Comparison of ENCODE assay signal across 7 mouse cellular contexts in genomic region chrX:159973730-159974129, GRCm38 (mm10). TPM values are rescaled to one million over a fixed set of nuclear protein-coding genes. Genes with fewer than 3 reads are reported as not detected.
DNase-seq lines count a peak whose midpoint lies in the region; ATAC-seq and TF ChIP-seq lines count a peak whose summit lies in the region.

No protein-coding gene starts in this region.

- WGBS in midbrain, postnatal 0 days: 30% methylated on average over 5 of the region's 5 CpGs

- no peaks in the 10 kb centered on the region for H3K79me2 ChIP-seq in MEL (ENCODE audit: control insufficient read depth, insufficient read depth, low read length, poor library complexity)

- H3K36me3 ChIP-seq in MEL (ENCODE audit: control insufficient read depth in 1 of 2, insufficient read depth in 2 of 2, low read length in 2 of 2): peaks cover 0 to 7% of the 10 kb centered on the region in 2 experiments; a peak in 2 of 4 replicates
- H3K36me3 ChIP-seq in midbrain, postnatal 0 days (ENCODE audit: insufficient read depth, low read length): no peaks in the 10 kb centered on the region

- peak; percentile 91 for TF ChIP-seq RAD21 in MEL (IDR thresholded peaks at IDR 0.05; ENCODE audit: low read depth, low read length)

- H3K9me3 ChIP-seq in MEL (replicated peaks; ENCODE audit: insufficient read depth, low read length): no peaks in the 10 kb centered on the region
- H3K9me3 ChIP-seq in midbrain, postnatal 0 days (ENCODE audit: low read length): no peaks in the 10 kb centered on the region

- intact Hi-C loops in left cerebral cortex, postnatal 10 days (cut with DNase I): loop anchor here (5.0 kb wide), 1 partner anchor 144 kb away; no protein-coding TSS in a partner anchor

- no peak for TF ChIP-seq POLR2A in MEL (IDR thresholded peaks at IDR 0.05; ENCODE audit: control insufficient read depth in 1 of 2, insufficient read depth in 1 of 2, low read depth in 1 of 2, low read length in 2 of 2, poor library complexity in 1 of 2)

- H3K27ac ChIP-seq in MEL (ENCODE audit: control insufficient read depth, low read depth, low read length): no peak overlapping the region
- no peak overlapping the region for H3K27ac ChIP-seq in midbrain, postnatal 0 days (ENCODE audit: low read depth, low read length)

- no peak for TF ChIP-seq EP300 in MEL (IDR thresholded peaks at IDR 0.05; ENCODE audit: low read depth in 1 of 2, low read length in 2 of 2)

- peak; percentile 4 to 25 for DNase-seq in left cerebral cortex, postnatal 10 days (ENCODE audit: extremely low spot score in 1 of 2, low spot score in 2 of 2)
- no peak for DNase-seq in left cerebral cortex, adult 11 months (ENCODE audit: low spot score)
- peak; percentile 88 for DNase-seq in MEL (ENCODE audit: low read depth, low spot score)
- DNase-seq in adrenal gland, postnatal 36 days: peak; percentile 6 to 29
- DNase-seq in hindlimb bud, embryonic 11.5 days (ENCODE audit: extremely low spot score, low read depth, low spot score): peak; percentile 8
- DNase-seq in midbrain, postnatal 0 days (ENCODE audit: low spot score): peak; percentile 82
- no peak for DNase-seq in frontal cortex, postnatal 10 days (ENCODE audit: low spot score in 2 of 2)

- H3K4me3 ChIP-seq in MEL (ENCODE audit: control insufficient read depth in 1 of 2, insufficient read depth in 1 of 2, low read depth in 2 of 2, low read length in 2 of 2): no peak overlapping the region
- no peak overlapping the region for H3K4me3 ChIP-seq in midbrain, postnatal 0 days (ENCODE audit: low read depth, low read length)

- H3K4me1 ChIP-seq in MEL (ENCODE audit: control insufficient read depth in 1 of 2, insufficient read depth in 2 of 2, low read length in 2 of 2): peaks cover 2 to 10% of the 10 kb centered on the region in 2 experiments; a peak in 2 of 4 replicates
- H3K4me1 ChIP-seq in midbrain, postnatal 0 days (ENCODE audit: insufficient read depth, low read length): no peaks in the 10 kb centered on the region

- no peak for ATAC-seq in midbrain, postnatal 0 days (ENCODE audit: low FRiP score)

- H3K4me2 ChIP-seq in midbrain, postnatal 0 days (ENCODE audit: low read depth, low read length, poor library complexity, severe bottlenecking): no peak overlapping the region

- TF ChIP-seq CTCF in MEL (IDR thresholded peaks at IDR 0.05 in 2 of 3, conservative IDR thresholded peaks at IDR 0.05 in 1 of 3; ENCODE audit: control insufficient read depth in 1 of 3, insufficient read depth in 1 of 3, low read depth in 2 of 3, low read length in 3 of 3, poor library complexity in 1 of 3, severe bottlenecking in 1 of 3): peak; percentile 80 to 97 (median 92)
- peak; percentile 75 for TF ChIP-seq CTCF in midbrain, postnatal 0 days (IDR thresholded peaks at IDR 0.05)

- H3K9ac ChIP-seq in MEL (ENCODE audit: control insufficient read depth, low read depth, low read length, poor library complexity, severe bottlenecking): peak overlapping the region; percentile 20
- H3K9ac ChIP-seq in midbrain, postnatal 0 days (replicated peaks; ENCODE audit: low read length, poor library complexity, severe bottlenecking): no peak overlapping the region

- no peaks in the 10 kb centered on the region for H3K27me3 ChIP-seq in MEL (ENCODE audit: control insufficient read depth in 1 of 2, insufficient read depth in 2 of 2, low read length in 2 of 2)
- H3K27me3 ChIP-seq in midbrain, postnatal 0 days (ENCODE audit: insufficient read depth, low read length): peaks cover 5% of the 10 kb centered on the region; the same call in 1 of the 2 replicates

TF ChIP-seq in MEL, 35 proteins besides CTCF, POLR2A, EP300 and RAD21:
- TF ChIP-seq NRF1 (IDR thresholded peaks at IDR 0.05; ENCODE audit: insufficient read depth, low read depth, low read length, poor library complexity, severe bottlenecking) (no peak), POLR2AphosphoS5 (IDR thresholded peaks at IDR 0.05; ENCODE audit: borderline replicate concordance, low read depth, low read length) (no peak), ZC3H11A (IDR thresholded peaks at IDR 0.05; ENCODE audit: low read depth, low read length) (peak; percentile 66), CHD2 (IDR thresholded peaks at IDR 0.05; ENCODE audit: low read length) (no peak), TAL1 (IDR thresholded peaks at IDR 0.05; ENCODE audit: low read length) (no peak), SMC3 (IDR thresholded peaks at IDR 0.05; ENCODE audit: low read depth, low read length) (peak; percentile 93), TCF12 (IDR thresholded peaks at IDR 0.05; ENCODE audit: low read depth, low read length) (no peak), CHD1 (IDR thresholded peaks at IDR 0.05; ENCODE audit: low read depth, low read length) (no peak), HCFC1 (IDR thresholded peaks at IDR 0.05; ENCODE audit: low read depth, low read length) (no peak), ETS1 (IDR thresholded peaks at IDR 0.05; ENCODE audit: low read depth, low read length) (no peak), ZKSCAN1 (IDR thresholded peaks at IDR 0.05; ENCODE audit: low read depth, low read length) (no peak), BHLHE40 (IDR thresholded peaks at IDR 0.05; ENCODE audit: borderline replicate concordance, low read depth, low read length) (no peak), ZMIZ1 (IDR thresholded peaks at IDR 0.05; ENCODE audit: low read depth, low read length) (no peak), USF2 (IDR thresholded peaks at IDR 0.05; ENCODE audit: borderline replicate concordance in 1 of 2, insufficient read depth in 1 of 2, low read depth in 1 of 2, low read length in 2 of 2) (no peak), JUND (IDR thresholded peaks at IDR 0.05; ENCODE audit: low read depth, low read length) (no peak), MYC (IDR thresholded peaks at IDR 0.05; ENCODE audit: low read depth, low read length) (no peak), MAZ (IDR thresholded peaks at IDR 0.05; ENCODE audit: low read depth, low read length) (no peak), ZNF384 (IDR thresholded peaks at IDR 0.05; ENCODE audit: low read depth, low read length) (no peak; the same call in 1 of the 2 replicates)

RNA-seq across cellular contexts. Expression of gene Map3k15, which starts 14.5 kb away (rescaled TPM):
- 1 to 10 TPM; 1.0 to 1.2 TPM for total RNA-seq in left cerebral cortex, postnatal 10 days (2021)
- 12.7 and 14.8 TPM in 2 replicates for total RNA-seq in MEL (2012; rRNA removed)
- 10 to 100 TPM in 1 of 2 experiments, not detected in 1; 16.9 TPM for polyA plus RNA-seq in MEL (2012; ENCODE audit: insufficient read depth in 1 of 2, insufficient read length in 2 of 2, low read depth in 1 of 2, low replicate concordance in 2 of 2, missing spikeins in 1 of 2)
- total RNA-seq in adrenal gland, postnatal 36 days (2021): under 1 TPM; 0.70 to 0.99 TPM
- total RNA-seq in midbrain, postnatal 0 days (2014; rRNA removed): 0.90 and 1.2 TPM in 2 replicates
- 0.31 and 0.34 TPM in 2 replicates for polyA plus RNA-seq in midbrain, postnatal 0 days (2015; fragmentation: Nextera tagmentation; extraction: Ambion mirVana)

Comparison
In these comparisons a context has a peak if more than half of its experiments do, and no peak if none do; other contexts are left out.
1. DNase-seq: peak in left cerebral cortex, postnatal 10 days (2 of 2), MEL (single experiment), adrenal gland, postnatal 36 days (2 of 2), hindlimb bud, embryonic 11.5 days (single experiment) and midbrain, postnatal 0 days (single experiment); none in left cerebral cortex, adult 11 months (single experiment) and frontal cortex, postnatal 10 days (0 of 2).